Mouse (Mus musculus) ES-Bruce4 (cell line): ENCODE measurements around the gene Capn13.

ENCODE experiments used
- CTCF ChIP-seq: IDR thresholded peaks from one replicate; pipeline ENCODE4 v1.8.1; 2011; ENCODE audit warnings: low read depth, low read length
- EP300 ChIP-seq: IDR thresholded peaks from 2 replicates; pipeline ENCODE4 v1.6.1; 2011; ENCODE audit warnings: low read depth, low read length; ENCODE audit not compliant: insufficient read depth
- POLR2A ChIP-seq: IDR thresholded peaks from one replicate; pipeline ENCODE4 v1.8.1; 2011; ENCODE audit warnings: low read length; ENCODE audit not compliant: insufficient read depth

- TF ChIP-seq CTCF (no peak), POLR2A (no peak), EP300 (no peak)
Observed at GRCm38 (mm10) chr17:73306626-73307025, 94.0 kb downstream of the Capn13 start.
